Mouse (Mus musculus) forebrain, embryonic 13.5 days (tissue): ENCODE results near the gene Cenpa. TPM values are rescaled to one million over a fixed set of nuclear protein-coding genes. Genes with fewer than 3 reads are reported as not detected.

Source experiments
- ATAC-seq: fragments of 200-750 bp; cut with Nextera tagmentation; 2 replicates; pipeline ENCODE4 v1.8.0; 2017
- H3K27ac ChIP-seq: fragments of 300-500 bp; sonication (generic); 2 replicates; pipeline ENCODE4 v1.5.1; 2015; ENCODE audit warnings: inconsistent platforms, mild to moderate bottlenecking, moderate library complexity
- H3K27me3 ChIP-seq: fragments of 300-500 bp; sonication (generic); 2 replicates; pipeline ENCODE4 v1.6.1; 2015; ENCODE audit warnings: mild to moderate bottlenecking, inconsistent platforms
- H3K36me3 ChIP-seq: fragments of 300-500 bp; sonication (generic); 2 replicates; pipeline ENCODE4 v1.6.1; 2015; ENCODE audit warnings: mild to moderate bottlenecking, inconsistent platforms; ENCODE audit not compliant: poor library complexity, severe bottlenecking
- H3K4me1 ChIP-seq: fragments of 300-500 bp; sonication (generic); 2 replicates; pipeline ENCODE4 v1.6.1; 2015; ENCODE audit warnings: inconsistent platforms
- H3K4me2 ChIP-seq: fragments of 300-500 bp; sonication (generic); 2 replicates; pipeline ENCODE4 v1.6.1; 2015; ENCODE audit warnings: inconsistent platforms, mild to moderate bottlenecking, moderate library complexity
- H3K4me3 ChIP-seq: fragments of 300-500 bp; sonication (generic); 2 replicates; pipeline ENCODE4 v1.5.1; 2015; ENCODE audit warnings: mild to moderate bottlenecking, inconsistent platforms
- H3K9ac ChIP-seq: fragments of 300-500 bp; sonication (generic); 2 replicates; pipeline ENCODE4 v1.6.1; 2015; ENCODE audit warnings: mild to moderate bottlenecking, inconsistent platforms
- H3K9me3 ChIP-seq: fragments of 300-500 bp; sonication (generic); replicated peaks from 2 replicates; pipeline ENCODE4 v1.6.1; 2016; ENCODE audit warnings: inconsistent platforms
- WGBS: fragments of 180-500 bp; shearing (Covaris S2); methylation state at CpG from one replicate; pipeline ENCODE4 v1.1.7; 2015; 5-methylcytosine and 5-hydroxymethylcytosine counted together
- polyA plus RNA-seq: library from polyadenylated mRNA; unstranded; fragments of >200 nt; fragmentation: Nextera tagmentation; extraction: Ambion mirVana; gene quantifications from 2 replicates; pipeline ENCODE4 v1.2.1, GENCODE M21; 2015

The Cenpa gene
- polyA plus RNA-seq, result 264 and 275 TPM in 2 replicates

DNA sequence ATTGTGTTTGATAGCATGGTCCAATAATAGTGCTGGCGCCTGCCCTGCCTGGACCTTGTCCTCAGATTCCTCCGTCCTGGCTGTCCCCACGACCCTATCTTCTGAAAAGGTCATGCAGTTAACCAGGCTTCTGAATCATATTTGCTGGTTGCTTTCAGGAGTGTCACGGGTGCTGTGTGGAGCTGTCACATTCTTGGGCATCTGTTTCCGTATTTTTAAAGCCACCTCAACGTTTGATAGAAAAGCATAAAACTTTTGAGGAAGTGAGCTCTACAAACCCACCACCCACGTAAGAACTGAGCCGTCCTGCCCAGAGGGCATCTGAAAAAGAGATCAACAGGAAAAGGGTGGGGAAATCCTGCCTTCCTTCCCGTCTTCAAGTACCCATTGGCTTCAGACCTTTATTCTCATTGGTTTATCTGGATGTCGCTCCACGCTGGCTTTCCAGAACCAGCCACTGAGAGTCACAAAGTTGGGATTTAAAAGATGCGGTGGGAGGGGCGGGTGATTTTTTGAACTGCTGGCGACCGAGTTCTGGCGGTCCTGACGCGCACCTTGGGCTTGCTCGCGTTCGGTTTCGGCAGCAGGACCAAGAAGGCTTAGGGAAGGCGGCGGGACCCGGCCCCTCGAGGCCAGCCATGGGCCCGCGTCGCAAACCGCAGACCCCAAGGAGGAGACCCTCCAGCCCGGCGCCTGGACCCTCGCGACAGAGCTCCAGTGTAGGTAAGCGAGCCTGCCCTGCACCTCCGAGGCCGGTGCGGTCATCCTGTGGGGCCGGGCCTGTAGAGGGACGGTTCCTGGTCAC is at the start of gene Cenpa:
Gene Cenpa (plus strand): TSS at position 387 of the 805 bp plus-strand sequence.
- Histone ChIP-seq H3K36me3 (peaks cover 29% of the 10 kb centered on the region), H3K27me3 (no peaks in the 10 kb centered on the region), H3K9ac (peak within 1 kb of the TSS; percentile 88), H3K4me1 (peaks cover 27% of the 10 kb centered on the region), H3K27ac (peak within 1 kb of the TSS; percentile 72), H3K9me3 (no peaks in the 10 kb centered on the region), H3K4me2 (peak within 1 kb of the TSS; percentile 77), H3K4me3 (peak within 1 kb of the TSS; percentile 86)
- WGBS, result 1% methylated on average over 40 of the region's 40 CpGs
- ATAC-seq, result peak; percentile 98

DNA sequence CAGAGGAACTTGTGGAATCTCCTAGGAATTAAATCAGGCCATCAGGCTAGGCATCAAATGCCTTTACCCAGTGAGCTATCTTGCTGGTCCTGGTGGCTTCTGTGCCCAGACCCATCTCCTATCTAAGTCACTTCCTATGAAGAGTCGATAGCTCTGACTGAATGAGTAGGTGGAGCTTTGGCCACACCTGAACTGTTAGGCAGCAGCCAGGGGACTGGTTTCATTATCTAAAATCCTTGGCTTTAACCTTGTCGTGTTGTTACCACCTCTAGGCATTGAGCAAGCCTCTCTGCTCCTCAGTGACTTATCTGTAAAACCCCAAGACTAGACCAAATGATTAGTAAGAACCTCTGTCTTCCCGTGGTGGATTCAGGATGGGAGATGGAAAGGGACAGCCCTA is 49.2 kb upstream of the Cenpa start:
- Histone ChIP-seq H3K4me2 (no peak overlapping the region), H3K27me3 (peaks cover 30% of the 10 kb centered on the region), H3K4me3 (no peak overlapping the region), H3K27ac (no peak overlapping the region), H3K9me3 (no peaks in the 10 kb centered on the region), H3K4me1 (peaks cover 13% of the 10 kb centered on the region), H3K36me3 (no peaks in the 10 kb centered on the region), H3K9ac (no peak overlapping the region)
- WGBS, result 39% methylated on average over 3 of the region's 3 CpGs
- ATAC-seq, result no peak

DNA sequence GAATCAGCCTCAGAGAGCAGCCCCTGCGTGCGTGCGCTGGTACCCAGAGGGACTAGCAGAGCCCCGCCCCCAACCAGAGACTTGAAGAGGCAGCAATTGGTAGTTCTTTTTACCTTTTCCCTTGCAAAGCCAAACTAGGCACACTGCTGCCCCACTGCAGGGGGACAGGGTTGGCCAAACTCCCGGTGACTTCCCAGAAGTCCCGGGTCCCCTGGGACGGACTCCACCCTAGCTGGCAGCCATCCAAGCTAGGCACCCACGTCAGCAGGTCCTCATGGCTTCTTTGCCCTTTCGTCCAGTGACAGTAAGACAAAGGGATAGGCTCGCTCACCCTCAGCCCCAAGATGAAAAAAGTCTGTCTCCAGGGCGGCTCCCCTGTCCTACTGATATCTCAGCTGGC is 48.7 kb upstream of the Cenpa start:
- no peaks in the 10 kb centered on the region for H3K9me3 ChIP-seq
- no peaks in the 10 kb centered on the region for H3K36me3 ChIP-seq
- no peak overlapping the region for H3K4me2 ChIP-seq
- no peak overlapping the region for H3K9ac ChIP-seq
- no peak overlapping the region for H3K4me3 ChIP-seq
- H3K4me1 ChIP-seq, result peaks cover 18% of the 10 kb centered on the region
- 28% methylated on average over 11 of the region's 11 CpGs for WGBS
- no peak for ATAC-seq
- no peak overlapping the region for H3K27ac ChIP-seq
- peaks cover 34% of the 10 kb centered on the region for H3K27me3 ChIP-seq

DNA sequence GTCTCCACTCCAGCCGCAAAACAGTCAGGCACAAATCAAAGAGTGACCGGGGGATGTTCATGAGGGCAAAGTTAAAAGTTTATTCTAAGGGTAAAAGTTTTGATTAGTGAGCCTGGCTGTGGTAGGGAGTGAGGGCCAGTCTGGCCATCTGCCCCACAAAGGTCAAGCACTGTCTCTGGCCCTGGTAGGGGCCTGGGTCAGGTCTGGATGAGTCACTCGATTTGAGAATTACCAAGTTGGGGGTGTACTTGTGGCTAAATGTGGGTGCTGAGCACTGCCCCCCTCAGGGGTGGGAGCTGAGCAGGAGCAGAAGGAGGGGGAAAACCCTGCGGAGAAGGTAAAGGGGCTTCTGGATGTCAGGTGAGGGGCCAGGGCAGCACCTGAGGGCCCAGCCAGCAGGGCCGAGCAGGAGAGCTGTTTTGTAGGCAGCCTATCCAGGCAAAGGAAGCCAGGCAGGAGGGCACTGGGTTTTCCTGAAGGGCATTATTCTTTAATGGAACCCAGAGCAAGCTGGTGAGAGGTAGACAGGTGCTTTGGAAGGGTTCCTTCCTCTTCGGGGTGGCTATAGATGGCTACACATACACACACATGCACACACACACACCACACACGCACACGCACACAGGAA is 48.1 kb upstream of the Cenpa start:
- peaks cover 40% of the 10 kb centered on the region for H3K27me3 ChIP-seq
- no peak for ATAC-seq
- no peak overlapping the region for H3K9ac ChIP-seq
- H3K9me3 ChIP-seq, result no peaks in the 10 kb centered on the region
- 86% methylated on average over 8 of the region's 8 CpGs for WGBS
- H3K36me3 ChIP-seq, result no peaks in the 10 kb centered on the region
- no peak overlapping the region for H3K4me3 ChIP-seq
- H3K4me2 ChIP-seq, result no peak overlapping the region
- H3K4me1 ChIP-seq, result peaks cover 20% of the 10 kb centered on the region
- no peak overlapping the region for H3K27ac ChIP-seq

DNA sequence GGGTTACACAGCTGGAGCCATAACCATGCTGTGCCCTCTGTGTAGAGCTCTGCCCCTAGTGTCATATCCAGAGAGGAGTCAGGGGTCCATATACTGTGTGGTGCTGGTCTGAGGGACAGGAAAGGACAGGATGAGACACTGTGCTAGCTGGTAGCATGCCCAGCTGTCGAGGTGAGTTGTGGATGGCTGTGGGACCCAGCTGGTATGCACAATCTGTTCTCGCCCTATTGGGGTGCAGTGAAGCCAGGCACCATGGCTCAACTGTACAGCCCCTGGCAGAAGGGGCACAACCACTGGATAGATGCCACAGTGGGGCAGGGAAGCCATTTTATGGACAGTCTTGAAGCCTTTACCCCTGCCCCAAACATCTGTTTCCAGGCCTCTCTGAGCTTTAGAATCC is 47.4 kb upstream of the Cenpa start:
- H3K9ac ChIP-seq, result no peak overlapping the region
- H3K27me3 ChIP-seq, result peaks cover 45% of the 10 kb centered on the region
- 71% methylated on average over 2 of the region's 2 CpGs for WGBS
- H3K27ac ChIP-seq, result no peak overlapping the region
- H3K9me3 ChIP-seq, result no peaks in the 10 kb centered on the region
- H3K4me3 ChIP-seq, result no peak overlapping the region
- no peak overlapping the region for H3K4me2 ChIP-seq
- peaks cover 18% of the 10 kb centered on the region for H3K4me1 ChIP-seq
- ATAC-seq, result no peak
- no peaks in the 10 kb centered on the region for H3K36me3 ChIP-seq

DNA sequence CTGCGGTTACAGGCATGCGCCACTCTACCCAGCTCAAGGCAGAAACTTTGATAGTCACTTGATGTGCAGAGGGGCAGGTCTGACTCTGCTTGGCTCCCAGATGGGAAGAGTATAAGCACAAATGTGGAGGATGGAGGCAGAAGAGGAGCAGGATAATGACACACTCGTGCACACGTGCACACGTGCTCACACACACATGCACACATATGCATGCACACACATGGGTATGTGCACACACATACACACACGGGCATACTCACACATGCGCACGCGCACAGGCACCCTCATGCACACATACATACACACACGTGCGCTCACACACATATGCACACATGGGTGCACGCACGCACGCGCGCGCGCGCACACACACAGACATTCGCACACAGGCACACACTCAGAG is 46.0 kb upstream of the Cenpa start:
- no peak overlapping the region for H3K27ac ChIP-seq
- H3K4me2 ChIP-seq, result no peak overlapping the region
- peaks cover 14% of the 10 kb centered on the region for H3K4me1 ChIP-seq
- 96% methylated on average over 20 of the region's 20 CpGs for WGBS
- no peak overlapping the region for H3K9ac ChIP-seq
- ATAC-seq, result no peak
- no peaks in the 10 kb centered on the region for H3K36me3 ChIP-seq
- no peak overlapping the region for H3K4me3 ChIP-seq
- no peaks in the 10 kb centered on the region for H3K9me3 ChIP-seq
- peaks cover 56% of the 10 kb centered on the region for H3K27me3 ChIP-seq

DNA sequence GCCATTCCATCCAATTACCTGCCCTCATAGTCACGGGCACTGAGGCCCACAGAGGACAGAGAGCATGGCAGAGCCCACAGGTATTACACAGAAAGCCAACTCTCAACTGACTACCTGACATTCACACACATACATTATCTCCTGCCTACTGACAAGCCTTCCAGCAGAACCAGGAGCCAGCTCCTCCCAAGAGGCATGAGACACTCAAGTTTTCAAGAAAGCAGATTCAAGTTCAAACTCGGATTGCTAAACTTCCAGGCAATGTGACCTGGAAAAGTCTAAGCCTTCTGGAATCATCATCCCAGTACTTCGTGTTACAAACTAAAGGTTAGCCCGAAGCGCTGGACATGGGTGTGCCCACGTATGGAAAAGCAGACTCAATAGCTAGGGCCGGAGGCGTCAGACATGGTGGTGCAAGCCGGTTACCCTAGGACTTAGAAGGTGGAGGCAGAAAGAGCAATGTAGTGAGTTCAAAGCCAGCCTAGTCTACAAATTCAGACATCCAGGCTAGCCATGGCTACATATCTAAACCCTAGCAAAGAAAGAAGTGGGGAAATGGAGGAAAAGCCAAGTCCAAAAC is 45.3 kb upstream of the Cenpa start:
- Histone ChIP-seq H3K36me3 (no peaks in the 10 kb centered on the region), H3K27ac (no peak overlapping the region), H3K4me2 (peak overlapping the region; percentile 86; the same call in 1 of the 2 replicates), H3K27me3 (peaks cover 56% of the 10 kb centered on the region), H3K4me3 (no peak overlapping the region; the same call in 1 of the 2 replicates), H3K4me1 (peaks cover 14% of the 10 kb centered on the region), H3K9ac (no peak overlapping the region), H3K9me3 (no peaks in the 10 kb centered on the region)
- no peak for ATAC-seq
- WGBS, result 89% methylated on average over 9 of the region's 9 CpGs

DNA sequence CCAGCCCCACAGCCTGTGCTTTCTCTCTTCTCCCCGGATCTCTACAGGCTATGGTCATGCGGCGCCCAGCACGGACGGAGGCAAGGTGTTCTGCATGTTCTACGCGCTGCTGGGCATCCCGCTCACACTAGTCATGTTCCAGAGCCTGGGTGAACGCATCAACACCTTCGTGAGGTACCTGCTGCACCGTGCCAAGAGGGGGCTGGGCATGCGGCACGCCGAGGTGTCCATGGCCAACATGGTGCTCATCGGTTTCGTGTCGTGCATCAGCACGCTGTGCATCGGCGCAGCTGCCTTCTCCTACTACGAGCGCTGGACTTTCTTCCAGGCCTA is 44.8 kb upstream of the Cenpa start:
- WGBS, result 41% methylated on average over 22 of the region's 22 CpGs
- ATAC-seq, result no peak
- Histone ChIP-seq H3K27ac (no peak overlapping the region), H3K36me3 (no peaks in the 10 kb centered on the region), H3K27me3 (peaks cover 56% of the 10 kb centered on the region), H3K4me2 (peak overlapping the region; percentile 86), H3K9ac (peak overlapping the region; percentile 62; the same call in 1 of the 2 replicates), H3K4me3 (peak overlapping the region; percentile 43), H3K4me1 (peaks cover 14% of the 10 kb centered on the region), H3K9me3 (no peaks in the 10 kb centered on the region)

DNA sequence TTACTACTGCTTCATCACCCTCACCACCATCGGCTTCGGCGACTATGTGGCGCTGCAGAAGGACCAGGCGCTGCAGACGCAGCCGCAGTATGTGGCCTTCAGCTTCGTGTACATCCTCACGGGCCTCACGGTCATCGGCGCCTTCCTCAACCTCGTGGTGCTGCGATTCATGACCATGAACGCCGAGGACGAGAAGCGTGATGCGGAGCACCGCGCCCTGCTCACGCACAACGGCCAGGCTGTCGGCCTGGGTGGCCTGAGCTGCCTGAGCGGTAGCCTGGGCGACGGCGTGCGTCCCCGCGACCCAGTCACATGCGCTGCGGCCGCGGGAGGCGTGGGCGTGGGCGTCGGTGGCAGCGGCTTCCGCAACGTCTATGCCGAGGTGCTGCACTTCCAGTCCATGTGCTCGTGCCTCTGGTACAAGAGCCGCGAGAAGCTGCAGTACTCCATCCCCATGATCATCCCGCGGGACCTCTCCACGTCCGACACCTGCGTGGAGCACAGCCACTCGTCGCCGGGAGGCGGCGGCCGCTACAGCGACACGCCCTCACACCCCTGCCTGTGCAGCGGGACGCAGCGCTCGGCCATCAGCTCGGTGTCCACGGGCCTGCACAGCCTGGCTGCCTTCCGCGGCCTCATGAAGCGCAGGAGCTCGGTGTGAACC is 44.3 kb upstream of the Cenpa start:
- peak; percentile 61 for ATAC-seq
- H3K27me3 ChIP-seq, result peaks cover 59% of the 10 kb centered on the region
- peak overlapping the region; percentile 62 for H3K9ac ChIP-seq
- H3K4me3 ChIP-seq, result peak overlapping the region; percentile 43
- no peaks in the 10 kb centered on the region for H3K9me3 ChIP-seq
- no peaks in the 10 kb centered on the region for H3K36me3 ChIP-seq
- WGBS, result 2% methylated on average over 69 of the region's 69 CpGs
- peaks cover 14% of the 10 kb centered on the region for H3K4me1 ChIP-seq
- peak overlapping the region; percentile 86 for H3K4me2 ChIP-seq
- H3K27ac ChIP-seq, result no peak overlapping the region

DNA sequence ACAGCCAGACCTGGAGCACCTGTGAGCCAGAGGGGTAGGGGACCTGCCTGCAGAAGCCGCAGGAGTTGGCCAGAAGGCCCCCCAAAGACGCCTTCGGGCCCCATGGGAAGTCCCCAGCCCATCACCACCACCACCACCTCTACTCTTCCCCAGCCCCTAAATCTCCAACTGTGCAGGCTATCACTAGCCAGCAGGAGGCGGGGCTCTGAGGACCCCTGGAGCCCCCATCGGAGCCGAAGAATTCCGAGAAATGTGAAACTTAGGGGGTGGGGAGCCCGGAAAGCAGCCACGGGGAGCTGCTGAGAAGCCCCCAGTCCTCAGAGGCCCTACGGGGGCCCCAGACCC is 43.8 kb upstream of the Cenpa start:
- Histone ChIP-seq H3K9me3 (no peaks in the 10 kb centered on the region), H3K36me3 (no peaks in the 10 kb centered on the region), H3K9ac (peak overlapping the region; percentile 62), H3K27ac (no peak overlapping the region), H3K27me3 (peaks cover 57% of the 10 kb centered on the region), H3K4me2 (peak overlapping the region; percentile 86), H3K4me3 (peak overlapping the region; percentile 43), H3K4me1 (peaks cover 14% of the 10 kb centered on the region)
- under 1% methylated on average over 10 of the region's 10 CpGs for WGBS
- ATAC-seq, result peak; percentile 55; the same call in 1 of the 2 replicates

DNA sequence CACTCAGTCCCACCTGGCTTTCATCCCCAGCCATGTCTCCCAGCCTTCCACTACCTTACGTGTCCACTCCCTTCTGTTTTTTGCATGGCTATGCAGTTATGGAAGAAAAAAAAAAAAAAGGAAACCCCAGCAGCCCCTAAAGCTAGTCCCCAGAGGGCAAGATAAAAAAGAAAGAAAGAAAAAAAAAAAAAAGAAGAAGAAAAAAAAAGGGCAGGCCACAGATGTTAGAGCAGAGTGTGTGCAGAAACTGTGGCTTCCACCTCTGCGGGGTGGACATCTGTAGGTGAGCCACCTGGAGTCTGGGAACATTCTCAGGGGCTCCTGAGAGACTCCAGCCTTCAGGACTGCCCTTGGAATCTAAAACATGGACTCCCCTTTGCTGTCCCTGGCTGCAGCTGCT is 43.2 kb upstream of the Cenpa start:
- H3K9ac ChIP-seq, result no peak overlapping the region
- H3K4me3 ChIP-seq, result no peak overlapping the region
- H3K27me3 ChIP-seq, result peaks cover 52% of the 10 kb centered on the region
- peak overlapping the region; percentile 86; the same call in 1 of the 2 replicates for H3K4me2 ChIP-seq
- H3K4me1 ChIP-seq, result peaks cover 14% of the 10 kb centered on the region
- H3K36me3 ChIP-seq, result no peaks in the 10 kb centered on the region
- H3K9me3 ChIP-seq, result no peaks in the 10 kb centered on the region
- no peak for ATAC-seq
- 63% methylated on average over 2 of the region's 2 CpGs for WGBS
- H3K27ac ChIP-seq, result no peak overlapping the region

DNA sequence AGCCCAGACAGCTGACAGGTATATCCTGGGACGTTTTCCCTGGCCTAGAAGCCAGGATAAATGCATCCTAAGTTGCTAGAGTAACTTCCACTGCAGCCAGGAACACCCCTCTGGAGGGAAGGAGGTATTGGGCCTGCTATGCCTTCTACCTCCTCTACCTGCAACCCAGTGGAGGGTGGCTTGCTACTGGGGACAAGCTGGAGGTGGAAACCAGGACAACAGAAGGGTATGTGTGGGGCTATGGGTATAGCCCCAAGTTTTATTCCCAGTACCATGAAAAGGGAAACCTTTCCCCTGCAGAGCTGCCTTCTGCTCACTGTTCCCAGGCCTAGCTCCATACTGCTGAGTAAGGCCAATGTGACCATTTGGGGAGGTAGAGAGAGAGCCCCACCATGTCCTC is 42.3 kb upstream of the Cenpa start:
- 13% methylated on average over 1 of the region's 1 CpGs for WGBS
- no peak overlapping the region for H3K4me2 ChIP-seq
- H3K9me3 ChIP-seq, result no peaks in the 10 kb centered on the region
- no peak overlapping the region for H3K4me3 ChIP-seq
- H3K27ac ChIP-seq, result no peak overlapping the region
- H3K27me3 ChIP-seq, result peaks cover 48% of the 10 kb centered on the region
- no peak for ATAC-seq
- H3K36me3 ChIP-seq, result no peaks in the 10 kb centered on the region
- H3K4me1 ChIP-seq, result peaks cover 14% of the 10 kb centered on the region
- no peak overlapping the region for H3K9ac ChIP-seq
